Mouse (Mus musculus) mesoderm, embryonic 11.5 days (tissue): ENCODE measurements around the gene Efna1.

Source experiments
- DNase-seq: peaks from one replicate; pipeline ENCODE4 v3.0.0-alpha.2; 2012; ENCODE audit warnings: low read depth, low spot score

Gene Efna1

GRCm38 (mm10) chr3:89244982-89245687 is 35.8 kb downstream of the Efna1 start:
- DNase-seq: no peak

- DNase-seq: no peak
These were observed 36.6 kb downstream of the Efna1 start for GRCm38 (mm10) chr3:89244158-89244981.

DNA sequence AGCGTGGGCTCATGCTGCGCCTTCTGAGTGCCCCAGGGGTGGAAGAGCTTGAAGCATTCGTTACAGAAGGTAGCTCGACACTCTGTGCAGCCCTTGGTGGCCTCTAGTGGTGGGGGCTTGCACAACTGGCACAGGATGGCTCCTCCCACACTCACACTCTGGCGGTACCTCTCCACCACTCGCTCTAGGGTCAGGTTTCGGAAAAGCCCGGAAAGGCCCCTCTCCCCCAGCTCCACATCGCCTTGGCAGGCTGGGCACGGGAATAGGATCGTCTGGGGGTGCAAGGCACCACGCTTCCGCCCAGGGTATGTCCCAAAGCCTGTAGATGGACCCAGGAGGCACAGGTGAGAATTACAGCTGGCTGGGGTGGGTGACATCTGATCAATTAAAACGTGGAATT is 37.3 kb downstream of the Efna1 start:
- DNase-seq: peak; percentile 69

GRCm38 (mm10) chr3:89242331-89242895 is 38.5 kb downstream of the Efna1 start:
- DNase-seq: peak; percentile 70

- no peak for DNase-seq
These were observed 42.4 kb downstream of the Efna1 start for GRCm38 (mm10) chr3:89238494-89238893.

DNA sequence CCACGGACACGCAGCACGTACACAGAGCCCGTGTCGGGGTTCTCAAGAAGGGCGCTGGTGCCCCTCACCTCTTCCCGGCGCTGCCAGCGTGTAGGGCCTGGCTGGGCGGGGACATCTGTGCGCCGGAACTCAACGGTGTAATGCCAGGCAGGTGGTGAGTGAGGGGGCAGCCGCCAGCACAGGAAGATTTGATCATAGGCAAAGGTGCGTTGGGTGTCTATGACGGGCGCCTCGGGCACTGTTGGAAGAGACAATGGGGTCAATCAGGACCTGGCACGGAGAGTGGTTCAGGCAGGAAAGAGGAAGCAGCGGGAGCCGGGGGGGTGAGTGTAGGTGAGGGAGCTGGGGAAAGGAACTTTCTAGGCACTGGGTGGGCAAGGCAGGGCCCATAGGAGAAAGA is 43.3 kb downstream of the Efna1 start:
- no peak for DNase-seq

- DNase-seq: no peak
These were observed 44.4 kb downstream of the Efna1 start for GRCm38 (mm10) chr3:89236516-89236915.

DNA sequence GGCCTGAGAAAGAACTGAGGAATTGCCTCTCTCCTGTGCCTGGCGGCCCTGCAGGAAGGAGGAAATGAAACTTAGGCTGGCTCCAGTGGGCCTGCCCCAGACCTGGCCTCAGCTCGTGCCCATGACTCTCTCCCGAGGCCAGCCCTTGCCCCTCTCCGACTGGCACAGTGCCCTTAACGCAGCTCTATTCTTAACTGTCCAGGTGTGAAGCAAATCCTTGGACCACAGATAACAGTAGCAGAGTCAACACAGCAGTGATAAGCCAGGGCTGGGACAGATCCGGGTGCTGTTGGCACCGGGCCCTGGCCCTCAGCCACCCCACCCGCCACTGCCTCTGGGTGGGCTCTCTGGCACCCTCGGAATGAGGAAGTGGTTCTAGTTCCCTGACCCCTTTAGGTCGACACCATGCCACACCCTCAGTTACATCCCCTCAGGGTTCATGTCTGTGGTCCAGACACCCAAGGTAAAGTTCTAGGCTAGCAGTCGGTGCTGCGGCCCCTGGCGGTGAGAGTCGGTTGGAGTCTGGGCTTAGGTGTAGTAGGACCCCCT is 47.3 kb downstream of the Efna1 start:
- DNase-seq: no peak

- no peak for DNase-seq
These were observed 48.3 kb downstream of the Efna1 start for GRCm38 (mm10) chr3:89232614-89233013.

DNA sequence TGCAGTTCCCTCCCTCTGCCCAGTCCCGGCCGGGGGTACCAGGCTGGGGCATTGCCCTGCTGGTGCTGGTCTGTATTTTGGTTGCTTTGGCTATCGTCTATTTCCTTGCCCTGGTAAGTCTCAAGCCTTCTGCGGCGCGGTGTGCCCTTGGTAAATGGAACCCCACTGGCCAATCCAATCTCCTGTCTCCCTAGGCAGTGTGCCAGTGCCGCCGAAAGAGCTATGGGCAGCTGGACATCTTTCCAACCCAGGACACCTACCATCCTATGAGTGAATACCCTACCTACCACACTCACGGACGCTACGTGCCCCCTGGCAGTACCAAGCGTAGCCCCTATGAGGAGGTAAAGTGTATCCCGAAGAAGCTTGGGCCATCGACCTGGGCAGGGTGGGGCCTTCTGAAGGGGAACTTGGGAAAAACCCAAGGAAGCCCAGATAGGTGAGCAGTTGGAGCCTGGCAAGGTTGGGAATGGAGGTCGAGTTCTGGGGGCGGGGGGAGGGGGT is 49.1 kb downstream of the Efna1 start:
- no peak for DNase-seq

- no peak for DNase-seq
These were observed 49.6 kb downstream of the Efna1 start for GRCm38 (mm10) chr3:89231345-89231744.

- no peak for DNase-seq
These were observed 50.4 kb downstream of the Efna1 start for GRCm38 (mm10) chr3:89230561-89230960.

GRCm38 (mm10) chr3:89229276-89229675 is 51.7 kb downstream of the Efna1 start:
- DNase-seq: no peak

DNA sequence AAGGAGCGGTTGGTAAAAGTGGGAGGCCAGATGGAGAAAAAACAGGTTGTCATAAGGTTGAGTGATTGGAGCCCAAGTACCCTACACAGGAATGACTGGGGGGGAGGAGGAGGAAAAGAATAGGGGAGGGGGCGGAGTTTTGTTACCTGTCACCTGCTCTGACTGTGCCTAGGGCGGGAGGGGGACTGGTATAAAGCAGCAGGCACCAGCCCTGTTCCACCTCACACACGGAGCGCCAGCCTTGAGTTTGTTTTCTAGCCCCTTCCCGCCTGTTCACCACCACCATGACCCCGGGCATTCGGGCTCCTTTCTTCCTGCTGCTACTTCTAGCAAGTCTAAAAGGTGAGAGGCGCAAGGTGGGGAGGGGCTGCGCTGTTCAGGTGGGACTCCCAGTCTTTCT is 52.1 kb downstream of the Efna1 start, which contains the start of gene Muc1:
Gene Muc1, plus strand, starts transcription at position 222 of the 400 bp plus-strand sequence.
- DNase-seq: no peak

- peak; percentile 84 for DNase-seq
These were observed 52.8 kb downstream of the Efna1 start for GRCm38 (mm10) chr3:89228180-89228549.

DNA sequence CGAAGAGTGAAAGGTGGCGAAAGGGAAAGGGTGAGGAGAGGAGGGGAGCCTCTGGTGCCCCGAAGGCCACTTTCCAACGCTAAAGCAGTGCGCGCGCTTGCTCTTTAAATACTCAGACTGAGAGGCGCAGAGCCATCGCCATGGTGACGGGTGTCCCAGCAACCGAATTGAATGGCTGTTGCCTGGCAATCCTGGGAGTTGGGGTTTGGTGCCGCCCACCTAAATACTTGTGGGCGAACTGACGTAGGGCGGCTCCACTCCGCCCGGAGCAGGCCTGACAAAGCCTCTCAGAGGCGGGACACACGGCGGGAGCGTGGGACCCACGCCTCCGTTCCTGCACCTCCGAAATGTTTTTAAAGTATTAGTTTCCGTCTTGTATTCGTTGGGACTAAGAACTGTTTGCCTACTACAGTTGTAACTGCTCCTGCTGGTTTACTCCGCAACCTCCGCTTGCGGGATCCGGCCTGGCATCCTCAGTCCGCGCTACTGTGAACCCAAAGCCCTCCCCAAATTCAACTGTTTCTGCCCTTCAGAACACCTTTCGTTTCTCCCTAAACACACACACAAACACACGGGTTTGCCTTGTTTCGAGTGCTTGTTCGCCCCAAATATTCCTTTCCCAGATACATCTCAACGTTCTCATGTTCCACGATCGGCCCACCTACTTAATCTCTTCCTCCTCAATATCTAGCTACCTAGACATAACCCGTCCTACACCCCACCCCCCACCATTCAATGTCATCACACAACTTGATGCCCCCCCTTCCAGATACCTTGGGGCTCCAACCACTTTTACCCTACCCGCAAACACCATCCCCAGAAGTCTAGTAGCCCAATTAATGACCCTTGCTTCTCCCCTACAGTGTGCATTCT is 53.4 kb downstream of the Efna1 start:
- DNase-seq: peak; percentile 96

DNA sequence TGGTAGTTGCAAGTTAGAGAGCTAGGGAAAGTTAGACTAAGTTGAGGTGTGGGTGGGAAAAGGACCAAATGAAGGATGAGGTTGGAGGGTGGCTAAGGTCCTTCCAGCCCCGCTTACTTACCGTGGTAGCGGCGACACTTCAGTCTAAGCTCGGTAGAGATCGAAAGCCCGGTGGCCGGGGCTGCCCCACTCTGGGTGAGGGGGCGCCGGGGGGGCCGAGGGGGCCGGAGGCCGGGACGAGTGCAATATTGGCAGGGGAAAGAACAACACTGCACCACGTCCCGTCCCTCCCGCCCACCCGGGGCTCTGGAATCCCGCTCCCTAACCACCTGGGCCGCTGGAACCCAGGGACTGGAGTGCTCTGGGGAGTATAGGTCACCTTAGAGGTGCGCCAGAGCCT is 54.0 kb downstream of the Efna1 start, which contains the start of gene Mtx1:
Gene Mtx1, minus strand, starts transcription at position 189 of the 400 bp plus-strand sequence.
- no peak for DNase-seq

- DNase-seq: no peak
These were observed 54.6 kb downstream of the Efna1 start for GRCm38 (mm10) chr3:89226361-89226760.

DNA sequence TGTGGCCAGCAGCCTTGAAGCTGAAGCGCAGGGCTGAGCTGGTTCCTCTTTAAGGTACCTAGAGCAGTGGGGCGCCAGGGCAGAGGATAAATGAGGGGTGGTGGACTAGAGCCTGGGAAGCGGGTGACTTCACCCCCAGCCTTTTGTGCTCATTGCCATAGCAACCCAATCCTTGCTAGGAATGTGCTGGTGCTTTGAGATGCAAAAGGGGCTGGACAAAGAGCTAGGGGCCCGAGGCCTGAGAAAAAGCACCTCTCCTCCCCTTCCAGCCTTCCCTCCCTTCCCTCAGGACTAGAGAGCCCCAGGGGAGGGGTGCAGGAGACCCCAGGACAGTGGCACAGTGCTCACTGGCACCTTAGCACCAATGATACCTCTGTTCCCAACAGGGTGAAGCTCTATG is 55.0 kb downstream of the Efna1 start:
- DNase-seq: peak; percentile 84

- DNase-seq: no peak
These were observed 55.6 kb downstream of the Efna1 start for GRCm38 (mm10) chr3:89225321-89225815.

GRCm38 (mm10) chr3:89224796-89225195 is 56.1 kb downstream of the Efna1 start:
- no peak for DNase-seq
